Mouse (Mus musculus): ENCODE results near the gene 4931409K22Rik.

4931409K22Rik gene

DNA sequence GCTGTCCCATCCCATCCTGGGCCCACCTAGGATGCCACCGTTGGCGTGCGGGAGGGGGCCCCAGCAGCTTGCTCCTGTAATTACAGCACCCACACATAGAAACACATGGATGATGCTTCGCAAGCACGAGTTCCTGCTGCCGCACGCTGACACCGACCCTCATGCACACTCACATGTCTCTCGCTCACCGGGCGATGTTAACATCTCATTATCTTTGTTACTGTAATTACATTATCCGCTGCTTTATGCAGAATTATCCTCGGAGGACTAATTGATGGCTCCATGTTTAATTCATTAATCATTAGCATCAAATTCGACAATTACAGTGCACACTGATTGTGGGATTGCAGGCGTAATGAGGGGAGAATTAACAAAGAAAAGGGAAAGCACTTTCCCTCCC lies 61.6 kb downstream of the 4931409K22Rik start:
- no peak for DNase-seq
